Mouse (Mus musculus): ENCODE data around the gene Ift122.
A peak's percentile ranks its signal among the peaks of the same experiment; 100 is the strongest.
"Not testable (repeated sequence)": the region's sequence is repeated elsewhere in the genome, so short reads cannot be mapped to it uniquely, and the experiment has no call there.

The Ift122 gene

GRCm38 (mm10) chr6:115853091-115853813, at the start of gene Ift122, which contains the start of gene Mbd4:
Gene Ift122 (plus strand): TSS chr6:115853470.
Gene Mbd4 (minus strand): TSS chr6:115853371.
- DNase-seq (ENCODE audit: low spot score in 2 of 2): peak; percentile 98

- DNase-seq (ENCODE audit: low spot score in 2 of 2): peak; percentile 67 to 80
Measured at GRCm38 (mm10) chr6:115803541-115804382, 49.5 kb upstream of the Ift122 start.

GRCm38 (mm10) chr6:115804432-115805192, 48.7 kb upstream of the Ift122 start:
- DNase-seq (ENCODE audit: low spot score in 2 of 2): no peak

GRCm38 (mm10) chr6:115807464-115808195, 45.6 kb upstream of the Ift122 start:
- no peak for DNase-seq (ENCODE audit: low spot score in 2 of 2)

- no peak for DNase-seq (ENCODE audit: low spot score in 2 of 2)
Measured at GRCm38 (mm10) chr6:115808196-115808487, 45.1 kb upstream of the Ift122 start.

GRCm38 (mm10) chr6:115808488-115809231, 44.6 kb upstream of the Ift122 start, which contains the start of gene Rpl32:
Gene Rpl32 (minus strand): TSS chr6:115808747.
- DNase-seq (ENCODE audit: low spot score in 2 of 2): peak; percentile 80 to 84

- DNase-seq (ENCODE audit: low spot score in 2 of 2): no peak
Measured at GRCm38 (mm10) chr6:115811606-115812005, 41.7 kb upstream of the Ift122 start.

GRCm38 (mm10) chr6:115814104-115814503, 39.2 kb upstream of the Ift122 start:
- peak in 1 of 2 experiments; percentile 38 for DNase-seq (ENCODE audit: low spot score in 2 of 2)

GRCm38 (mm10) chr6:115815041-115815440, 38.2 kb upstream of the Ift122 start:
- DNase-seq (ENCODE audit: low spot score in 2 of 2): no peak

GRCm38 (mm10) chr6:115818129-115818528, 35.1 kb upstream of the Ift122 start:
- DNase-seq (ENCODE audit: low spot score in 2 of 2): no peak

- no peak for DNase-seq (ENCODE audit: low spot score in 2 of 2)
Measured at GRCm38 (mm10) chr6:115821216-115821993, 31.9 kb upstream of the Ift122 start.

GRCm38 (mm10) chr6:115823850-115824464, 29.3 kb upstream of the Ift122 start:
- DNase-seq (ENCODE audit: low spot score in 2 of 2): not testable (repeated sequence)

GRCm38 (mm10) chr6:115830779-115831601, 22.3 kb upstream of the Ift122 start:
- no peak for DNase-seq (ENCODE audit: low spot score in 2 of 2)

- DNase-seq (ENCODE audit: low spot score in 2 of 2): no peak
Measured at GRCm38 (mm10) chr6:115832152-115832850, 21.0 kb upstream of the Ift122 start.

GRCm38 (mm10) chr6:115833861-115834260, 19.4 kb upstream of the Ift122 start:
- no peak for DNase-seq (ENCODE audit: low spot score in 2 of 2)

- DNase-seq (ENCODE audit: low spot score in 2 of 2): peak; percentile 45 to 68
Measured at GRCm38 (mm10) chr6:115838161-115838597, 15.1 kb upstream of the Ift122 start, which contains the start of gene Efcab12. Gene Efcab12 (minus strand): TSS chr6:115838412.

GRCm38 (mm10) chr6:115838745-115839144, 14.5 kb upstream of the Ift122 start:
- DNase-seq (ENCODE audit: low spot score in 2 of 2): no peak

- no peak for DNase-seq (ENCODE audit: low spot score in 2 of 2)
Measured at GRCm38 (mm10) chr6:115845006-115845405, 8.3 kb upstream of the Ift122 start.

Data from urinary bladder, postnatal 4 days (tissue).